Mouse (Mus musculus): ENCODE measurements at regions not wholly inside any gene's neighbourhood (a gene's known extent, or its start where the extent isn't known, plus 50 kb on each side); places are given as distances from the start of the nearest gene placed in this dataset.

DNA sequence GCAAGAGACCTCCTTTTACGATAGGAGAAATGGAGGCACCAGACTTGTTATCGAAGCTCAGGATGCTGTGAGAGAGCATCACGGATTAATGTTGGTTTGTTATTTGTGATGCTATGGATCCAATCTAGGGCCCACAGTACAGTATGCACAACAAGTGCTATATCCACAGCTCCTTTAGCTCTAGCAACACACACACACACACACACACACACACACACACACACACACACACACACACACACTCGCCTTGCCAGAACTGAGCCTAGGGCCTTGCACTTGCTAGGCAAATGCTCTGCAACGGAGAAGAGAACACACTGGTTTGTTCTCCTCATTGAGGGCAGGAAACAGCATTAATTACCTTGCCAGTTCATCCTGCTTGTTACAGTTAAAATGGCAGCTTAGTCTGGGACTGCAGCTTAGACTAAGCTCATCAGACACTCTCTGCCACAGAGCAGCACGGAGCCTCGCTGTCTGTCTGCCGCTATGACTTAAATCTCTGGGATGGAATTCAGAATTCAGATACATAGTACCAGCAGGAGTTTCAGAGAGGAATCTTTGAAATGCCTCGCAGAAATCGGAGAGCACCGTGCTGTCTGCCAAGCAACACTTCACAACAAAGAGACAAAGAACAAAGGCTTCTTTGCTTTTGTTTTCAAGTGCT is 285.0 kb downstream of the Rngtt start:
- DNase-seq (ENCODE audit: low spot score) = no peak

DNA sequence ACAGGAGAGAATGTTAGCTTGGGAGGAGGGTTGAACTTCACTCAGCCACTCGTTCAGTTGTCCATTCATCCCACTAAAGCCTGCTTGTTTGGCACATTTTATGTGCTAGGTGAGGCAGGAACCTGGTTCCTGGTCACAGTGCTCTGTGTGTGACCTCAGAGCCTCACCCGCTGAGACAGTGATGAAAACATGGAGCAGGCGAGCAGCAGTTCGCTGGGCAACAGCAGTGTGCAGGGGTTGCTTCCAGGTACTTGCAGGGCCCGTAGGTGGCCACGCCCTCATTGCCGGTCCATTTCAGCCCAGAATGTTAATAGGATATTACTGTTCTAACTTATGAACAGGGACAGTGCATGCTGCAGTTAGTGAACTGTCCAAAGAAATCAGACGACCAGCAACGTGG is 285.7 kb downstream of the Rngtt start:
- no peak for DNase-seq (ENCODE audit: low spot score)

DNA sequence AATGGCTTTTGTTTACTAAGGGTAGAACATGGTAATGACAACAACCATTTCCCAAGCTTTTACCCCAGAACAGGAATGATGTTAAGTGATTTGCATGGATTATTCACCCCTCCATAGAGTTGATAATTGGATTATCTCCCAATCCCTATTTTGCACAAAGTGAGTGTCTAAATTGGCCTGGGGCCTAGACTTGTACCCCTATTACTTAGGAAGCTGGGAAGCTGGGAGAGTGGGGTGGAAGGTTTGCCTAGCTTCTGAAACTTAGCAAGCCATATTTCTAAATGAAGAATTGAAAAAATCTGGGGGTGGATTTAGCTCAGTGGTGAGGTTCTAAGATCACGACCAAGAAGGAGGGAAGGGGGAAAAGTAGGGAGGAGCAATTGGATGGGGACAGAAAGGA is 289.9 kb downstream of the Rngtt start:
- no peak for DNase-seq (ENCODE audit: low spot score)

DNA sequence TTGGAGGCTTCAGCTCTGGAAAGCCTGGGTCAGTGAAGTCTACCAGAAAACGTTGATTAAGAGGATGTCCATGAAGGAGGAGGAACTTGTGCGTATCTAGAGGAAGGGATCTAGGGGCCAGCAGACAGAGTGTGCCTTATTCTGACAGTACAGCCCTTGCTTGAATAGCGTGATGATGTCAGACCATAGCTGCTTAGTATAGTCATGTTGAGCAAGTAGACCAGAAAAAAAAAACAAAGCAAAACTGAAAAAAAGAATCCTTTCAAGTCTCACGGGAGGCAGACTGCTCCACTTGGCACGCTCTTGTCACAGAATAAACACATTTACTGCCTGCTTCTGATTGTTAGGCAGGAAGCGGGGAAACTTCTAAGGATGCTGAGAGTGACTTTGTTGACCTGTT is 290.7 kb downstream of the Rngtt start:
- DNase-seq (ENCODE audit: low spot score) = no peak

DNA sequence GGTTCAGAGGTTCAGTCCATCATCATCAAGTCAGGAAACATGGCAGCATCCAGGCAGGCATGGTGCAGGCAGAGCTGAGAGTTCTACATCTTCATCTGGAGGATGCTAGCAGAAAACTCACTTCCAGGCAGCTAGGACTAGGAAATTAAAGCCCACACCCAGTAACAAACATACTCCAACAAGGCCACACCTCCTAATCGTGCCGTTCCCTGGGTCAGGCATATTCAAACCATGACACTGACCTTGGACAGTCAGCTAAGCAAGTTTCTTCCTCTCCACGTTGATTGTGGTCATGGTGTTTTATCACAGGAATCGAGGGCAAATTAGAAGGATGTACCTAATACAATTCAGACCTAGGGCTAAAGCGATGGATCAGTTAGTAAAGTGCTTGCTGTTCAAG is 294.5 kb downstream of the Rngtt start:
- no peak for DNase-seq (ENCODE audit: low spot score)

DNA sequence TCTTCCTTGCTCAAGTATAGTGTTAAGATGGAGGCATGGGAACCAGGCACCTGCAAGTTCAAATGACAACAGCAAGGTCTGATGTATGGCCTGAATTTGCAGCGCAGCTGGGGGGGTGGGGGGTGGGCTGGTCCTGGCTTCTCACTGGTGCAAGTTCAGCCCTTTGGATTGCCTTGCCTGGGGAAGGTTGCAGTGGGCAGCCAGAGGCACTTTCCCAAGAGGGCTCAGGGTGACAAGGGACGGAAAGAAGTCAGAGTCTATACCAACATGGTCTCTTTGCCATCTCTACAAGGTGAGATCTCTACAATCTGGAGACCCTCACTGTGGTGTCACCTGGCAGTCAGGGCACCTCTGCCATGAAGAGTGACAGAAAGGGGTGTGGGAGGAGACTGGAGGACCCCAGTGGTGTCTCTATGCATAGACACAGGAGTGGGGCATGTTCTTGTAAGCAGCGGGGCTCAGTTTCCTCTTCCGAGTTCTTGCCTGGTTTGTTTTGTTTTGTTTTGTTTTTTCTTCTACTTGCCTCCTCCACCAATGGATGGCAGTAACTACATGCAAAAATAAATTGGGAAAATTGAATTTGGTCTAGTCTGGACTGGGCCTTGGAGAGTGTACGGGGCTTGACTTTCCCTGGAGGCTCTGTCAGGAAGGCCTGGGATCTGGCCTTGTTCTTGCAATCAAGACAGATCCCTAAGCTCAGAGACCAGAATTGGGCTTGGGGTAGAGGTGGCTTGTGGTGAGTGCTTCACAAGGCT is 284.4 kb upstream of the Cnr1 start:
- DNase-seq (ENCODE audit: low spot score) = no peak

DNA sequence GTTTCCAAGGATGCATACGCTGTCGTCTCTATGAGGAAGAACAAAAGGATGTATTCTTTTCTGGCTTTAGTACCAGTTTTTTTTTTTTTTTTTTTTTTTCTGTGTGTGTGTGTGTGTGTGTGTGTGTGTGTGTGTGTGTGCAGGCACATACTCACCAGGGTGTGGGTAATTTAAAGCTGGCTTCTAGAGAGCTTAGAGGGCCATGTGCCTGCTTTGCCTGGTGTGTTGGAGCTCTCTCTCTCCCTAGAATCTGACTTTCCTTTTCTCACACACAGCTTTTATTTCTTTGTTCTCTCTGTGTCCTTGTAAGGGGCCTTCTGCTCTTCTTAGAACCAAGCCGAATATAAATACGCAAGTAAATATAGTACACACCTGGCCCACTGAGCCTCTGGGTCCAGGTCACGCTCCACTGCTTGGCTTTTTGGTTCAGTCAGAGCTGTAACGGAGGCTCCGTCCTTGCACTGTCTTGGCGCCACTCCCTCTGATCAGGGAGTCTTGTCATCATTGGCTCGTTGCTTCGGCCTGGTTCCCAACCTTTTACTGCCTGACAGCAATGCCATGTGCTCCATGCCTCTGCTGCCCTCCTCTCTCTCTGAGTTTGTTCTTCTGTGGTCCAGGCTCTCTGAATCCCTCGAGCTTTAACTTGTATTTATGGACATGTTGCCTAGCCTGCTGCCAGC is 283.7 kb upstream of the Cnr1 start:
- no peak for DNase-seq (ENCODE audit: low spot score)

DNA sequence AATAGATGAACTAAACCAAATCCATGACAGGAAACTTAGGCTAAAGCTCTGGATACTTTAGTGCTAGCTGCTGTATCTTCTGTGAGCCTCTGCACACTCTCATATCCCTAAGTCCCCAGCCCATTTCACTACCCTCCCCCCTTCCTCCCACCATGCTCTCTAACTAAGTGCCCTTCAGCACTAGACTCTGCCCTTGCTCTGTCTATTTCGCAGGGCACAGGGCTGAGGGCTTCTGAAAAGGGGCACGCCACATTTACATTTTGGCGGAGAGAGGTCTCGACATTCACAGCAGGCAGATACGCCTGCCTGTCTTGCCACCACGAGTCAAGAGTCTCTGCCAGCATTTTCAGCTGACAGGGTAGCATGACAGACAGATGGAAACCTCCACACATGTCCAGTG is 282.5 kb upstream of the Cnr1 start:
- no peak for DNase-seq (ENCODE audit: low spot score)

DNA sequence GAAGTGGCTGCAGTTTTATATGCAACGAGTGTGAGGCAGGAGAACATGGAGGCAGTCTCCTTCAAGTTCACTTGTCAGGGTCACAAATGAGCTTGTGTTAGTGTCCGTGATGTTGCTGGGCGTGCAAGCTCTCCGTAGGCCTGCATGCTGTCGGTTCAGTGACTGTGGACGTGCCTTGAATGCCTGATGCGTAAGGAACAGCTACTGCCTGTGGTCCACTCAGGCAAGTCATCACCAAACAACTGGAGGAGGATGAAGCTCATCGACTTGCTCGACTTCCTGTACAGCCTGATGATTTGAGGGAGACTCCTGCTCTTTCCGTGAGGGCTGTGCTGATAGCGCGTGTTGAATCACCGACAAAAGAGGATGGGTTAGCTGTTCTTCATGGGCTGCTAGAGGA is 281.9 kb upstream of the Cnr1 start:
- DNase-seq (ENCODE audit: low spot score) = no peak

DNA sequence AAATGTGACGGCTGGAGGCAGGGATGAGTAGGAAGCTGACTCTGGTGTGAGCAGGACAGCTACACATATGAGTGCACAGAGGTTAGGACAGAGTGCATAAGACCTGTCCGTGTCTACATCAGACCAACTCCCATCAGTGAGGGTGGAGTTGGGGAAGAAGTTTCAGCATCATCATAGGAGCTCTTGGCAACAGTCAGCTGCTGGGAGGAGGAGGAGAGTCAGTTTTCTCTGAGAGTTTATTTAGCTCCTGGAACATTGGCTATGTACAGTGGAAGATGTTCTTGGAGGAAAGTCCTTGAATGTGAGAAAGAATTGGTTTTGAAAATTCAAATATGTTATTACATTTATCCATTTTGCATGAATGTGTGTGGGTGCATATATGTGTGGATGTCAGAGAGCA is 279.2 kb upstream of the Cnr1 start:
- no peak for DNase-seq (ENCODE audit: low spot score)

DNA sequence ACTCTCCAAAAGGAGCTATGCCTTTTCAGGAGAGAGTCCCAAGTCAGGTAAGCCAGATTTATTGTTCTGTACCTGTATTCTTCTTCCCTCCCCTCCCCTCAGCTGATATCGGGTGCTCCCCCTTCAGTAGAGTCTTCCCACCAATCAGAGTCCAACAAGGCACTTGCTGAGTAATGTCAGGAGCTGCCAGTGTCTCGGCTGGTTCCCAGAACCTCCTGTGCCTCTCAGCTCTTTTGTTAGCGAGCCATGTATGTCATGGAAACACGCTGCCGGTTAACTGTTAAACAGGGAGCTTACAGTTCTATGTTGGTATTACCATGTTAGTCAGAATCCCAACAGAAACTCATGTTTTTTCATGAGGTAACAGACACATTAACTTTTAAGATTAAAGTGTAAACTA is 273.1 kb upstream of the Cnr1 start:
- no peak for DNase-seq (ENCODE audit: low spot score)

DNA sequence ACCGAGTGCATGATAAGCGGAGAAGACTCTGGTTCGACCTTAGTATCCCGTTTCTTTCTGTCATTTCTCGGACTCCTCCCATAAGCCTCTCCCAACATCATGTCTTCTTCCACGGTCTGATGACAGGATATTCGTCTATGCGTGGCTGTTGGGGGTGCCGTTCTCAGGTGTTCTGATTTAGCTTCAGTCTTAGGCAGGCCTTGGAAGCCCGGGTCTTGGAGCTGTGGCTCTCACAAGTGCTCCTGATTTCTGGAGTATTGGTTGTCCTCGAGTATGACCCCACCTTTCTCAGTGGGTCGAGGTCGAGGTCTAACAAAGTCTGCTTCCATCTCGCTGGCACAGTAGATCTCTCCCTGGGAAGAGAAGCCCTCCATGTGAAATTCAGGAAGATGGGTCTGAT is 264.6 kb upstream of the Cnr1 start:
- no peak for DNase-seq (ENCODE audit: low spot score)

DNA sequence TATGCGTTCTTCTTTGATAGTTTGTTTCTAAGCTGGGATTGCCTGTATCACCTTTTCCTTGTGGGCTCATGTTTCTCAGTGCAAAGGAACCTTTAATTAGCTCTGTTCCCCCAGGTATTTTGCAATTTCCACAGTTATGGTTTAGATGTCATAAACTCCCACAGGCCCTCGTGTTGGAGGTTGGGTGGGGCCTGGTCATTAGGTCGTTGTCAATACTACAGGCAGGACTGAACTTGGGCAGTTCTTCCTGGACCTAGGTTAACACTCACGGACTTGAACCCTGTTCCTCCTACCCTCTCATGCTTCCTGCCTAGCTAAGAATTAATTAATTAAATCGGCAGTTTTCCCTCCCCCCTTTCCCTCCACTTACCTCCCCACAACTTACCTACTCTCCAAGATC is 263.8 kb upstream of the Cnr1 start:
- DNase-seq (ENCODE audit: low spot score) = no peak

DNA sequence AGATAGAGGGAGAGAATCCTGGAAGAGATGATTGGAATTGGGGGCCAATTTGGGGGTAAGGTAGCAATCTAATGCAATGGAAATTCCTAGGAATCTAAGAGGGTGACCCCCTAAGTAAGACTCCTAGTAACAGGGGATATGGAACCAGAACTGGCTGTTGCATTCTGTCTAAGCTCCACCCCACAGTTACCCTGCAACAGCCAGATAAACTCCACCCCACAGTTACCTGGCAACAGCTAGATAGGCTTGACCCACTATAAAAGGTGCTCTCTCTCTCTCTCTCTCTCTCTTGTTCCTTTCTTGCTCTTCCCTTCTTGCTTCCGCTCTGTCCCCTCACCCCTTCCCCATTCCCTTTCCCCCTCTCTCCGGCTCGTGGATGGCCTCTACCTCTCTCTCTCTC is 262.5 kb upstream of the Cnr1 start:
- DNase-seq (ENCODE audit: low spot score) = no peak

DNA sequence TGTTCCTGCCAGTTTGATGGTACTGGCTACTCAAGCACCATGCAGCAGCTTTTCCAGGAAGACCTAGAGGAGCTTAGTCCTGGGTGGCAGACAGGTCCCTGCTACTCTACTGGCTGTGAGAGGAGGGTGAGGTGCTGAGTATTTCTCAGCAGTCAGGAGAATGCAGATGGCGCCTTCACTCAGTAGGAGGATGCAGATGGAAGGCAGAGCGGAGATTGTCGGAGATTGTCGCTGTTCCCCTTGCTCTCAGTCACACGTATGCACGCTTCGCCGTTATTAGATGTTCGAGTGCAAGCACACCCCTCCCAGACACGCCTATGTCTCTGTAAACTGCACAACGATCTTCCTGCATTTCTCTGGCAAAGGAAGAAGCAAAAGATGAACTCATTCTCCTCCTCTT is 261.4 kb upstream of the Cnr1 start:
- no peak for DNase-seq (ENCODE audit: low spot score)

DNA sequence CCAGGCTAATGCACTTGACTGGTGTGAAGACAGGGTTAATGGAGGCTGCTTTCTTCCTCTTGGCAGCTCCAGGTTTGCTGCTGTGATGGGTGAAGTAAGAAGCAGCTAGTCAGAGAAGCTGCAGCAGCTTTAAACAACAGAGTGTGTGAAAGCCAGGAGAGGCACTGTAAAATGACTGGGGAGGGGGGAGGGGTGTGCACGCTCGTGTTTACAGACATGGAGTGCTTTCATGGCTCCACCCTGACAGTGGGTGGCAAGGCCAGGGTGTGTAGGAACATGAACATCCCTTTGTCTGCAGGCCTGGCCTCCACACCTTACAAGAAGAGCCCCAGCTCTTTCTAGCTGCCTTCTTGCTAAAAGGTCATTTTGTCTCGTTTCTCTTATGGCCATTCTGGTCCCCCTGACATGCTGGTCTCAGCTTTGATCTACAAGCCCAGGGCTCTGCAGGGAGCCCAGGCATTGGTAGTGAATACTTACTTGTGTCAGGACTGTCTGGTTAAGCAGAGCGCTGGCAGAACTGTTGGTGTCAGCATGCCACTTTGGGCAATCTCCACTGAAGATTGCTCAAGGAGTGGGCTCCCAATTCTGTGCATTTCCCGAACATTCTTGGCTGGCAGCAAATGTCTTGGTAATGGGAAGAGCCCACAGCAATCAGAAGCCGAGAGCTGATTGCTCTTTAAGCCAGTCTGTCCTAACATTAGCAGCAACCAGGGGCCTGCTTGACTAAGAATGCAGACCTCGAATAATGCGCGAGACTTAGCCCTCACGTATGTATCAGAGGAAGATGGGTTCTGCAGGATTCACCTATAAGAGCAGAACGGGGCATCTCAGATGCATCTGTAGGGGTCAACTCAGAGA is 260.5 kb upstream of the Cnr1 start:
- no peak for DNase-seq (ENCODE audit: low spot score)

DNA sequence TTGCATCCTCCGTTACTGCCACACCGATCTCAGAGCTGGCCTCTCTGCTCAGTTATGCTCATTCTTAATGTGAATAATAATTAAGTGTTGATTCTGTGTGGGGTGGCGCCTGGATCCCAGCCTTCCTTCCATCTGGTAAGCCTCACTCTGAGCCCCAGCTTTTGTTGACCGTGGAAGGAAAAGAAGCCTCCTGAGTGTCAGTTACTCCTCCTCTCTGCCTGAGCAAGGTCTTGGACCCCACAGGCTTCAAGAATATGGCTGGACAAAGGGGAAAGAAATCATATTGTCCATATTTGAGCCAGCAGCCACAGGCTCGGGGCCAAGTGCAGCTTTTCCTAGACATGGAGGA is 259.9 kb upstream of the Cnr1 start:
- no peak for DNase-seq (ENCODE audit: low spot score)

DNA sequence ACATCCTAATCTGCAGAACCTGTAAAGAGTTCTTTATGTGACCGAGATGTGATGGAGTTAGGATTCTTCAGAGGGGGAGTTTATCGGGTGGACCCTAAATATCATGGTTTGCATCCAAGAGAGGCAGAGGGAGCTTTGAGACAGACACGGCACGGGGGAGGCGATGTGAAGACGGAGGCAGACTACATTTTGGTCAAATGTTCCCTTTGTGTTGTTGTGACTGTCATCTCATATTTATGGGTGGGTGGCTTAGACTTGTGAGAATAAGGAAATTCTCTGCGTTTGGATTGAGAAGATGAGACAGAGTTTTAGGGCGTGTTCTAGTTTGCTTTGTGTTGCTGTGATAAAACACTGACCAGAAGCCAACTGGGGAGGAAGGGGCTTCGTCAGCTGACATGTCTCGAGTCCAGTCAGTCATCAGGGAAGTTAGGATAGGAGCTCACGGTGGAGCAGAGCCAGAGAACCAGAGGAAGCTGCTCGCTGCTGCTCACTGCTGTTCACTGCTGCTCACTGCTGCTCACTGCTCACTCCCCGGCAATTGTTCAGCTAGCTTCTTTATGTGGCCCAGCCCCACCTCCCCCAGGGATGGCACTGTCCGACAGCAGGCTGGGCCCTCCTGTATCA is 259.0 kb upstream of the Cnr1 start:
- DNase-seq (ENCODE audit: low spot score) = no peak

DNA sequence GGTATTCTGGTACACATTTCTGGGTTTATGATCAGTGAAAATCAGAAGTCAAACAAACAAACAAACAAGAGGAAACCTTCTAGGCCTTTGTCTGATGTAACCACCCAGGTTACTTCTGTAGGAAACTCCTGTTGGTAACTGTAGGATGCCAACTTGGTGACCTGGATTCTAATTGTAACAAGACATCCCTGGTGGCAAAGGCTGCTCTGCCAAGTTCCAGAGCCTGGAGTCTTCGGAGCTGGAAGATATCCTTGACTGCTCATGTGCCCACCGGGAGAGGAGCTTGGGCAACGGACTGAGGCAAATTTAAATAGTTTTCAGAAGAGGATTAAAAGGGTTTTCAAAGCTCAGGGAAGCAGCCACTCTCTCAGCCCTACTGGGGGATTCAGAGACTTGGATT is 256.0 kb upstream of the Cnr1 start:
- DNase-seq (ENCODE audit: low spot score) = no peak

DNA sequence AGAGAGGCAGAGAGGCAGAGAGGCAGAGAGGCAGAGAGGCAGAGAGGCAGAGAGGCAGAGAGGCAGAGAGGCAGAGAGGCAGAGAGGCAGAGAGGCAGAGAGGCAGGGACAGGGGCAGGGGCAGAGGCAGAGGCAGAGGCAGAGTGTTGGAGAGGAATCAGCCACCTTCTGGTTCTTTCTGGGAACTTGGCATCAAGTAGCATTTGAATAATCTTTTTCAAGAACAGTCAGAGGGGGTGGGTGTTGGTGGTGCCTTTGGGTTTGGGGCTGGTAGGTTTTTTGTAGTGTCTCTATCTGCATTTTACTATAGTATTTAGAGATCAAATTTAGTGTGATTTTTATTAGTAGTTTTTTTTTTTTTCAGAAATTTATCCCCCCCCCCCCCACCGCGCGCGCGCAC is 249.3 kb upstream of the Cnr1 start:
- no peak for DNase-seq (ENCODE audit: low spot score)

DNA sequence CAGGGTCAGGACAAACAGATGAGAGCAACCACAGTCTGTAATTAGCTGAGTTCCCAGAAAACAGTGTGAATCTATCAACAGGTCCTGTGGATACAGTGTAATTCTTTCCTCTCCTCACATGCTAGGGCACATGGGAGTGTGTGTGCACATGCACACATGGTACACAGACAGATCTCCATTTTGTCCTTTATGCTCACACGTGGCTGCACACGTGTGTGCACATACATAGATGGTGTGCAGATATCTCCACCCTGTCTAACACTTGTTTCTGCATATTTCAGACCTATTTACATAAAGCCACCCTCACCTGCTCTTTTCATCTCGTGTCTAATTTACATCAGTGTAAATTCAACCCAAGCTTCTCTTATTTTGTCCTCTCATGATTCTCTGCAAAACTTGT is 245.0 kb upstream of the Cnr1 start:
- no peak for DNase-seq (ENCODE audit: low spot score)

DNA sequence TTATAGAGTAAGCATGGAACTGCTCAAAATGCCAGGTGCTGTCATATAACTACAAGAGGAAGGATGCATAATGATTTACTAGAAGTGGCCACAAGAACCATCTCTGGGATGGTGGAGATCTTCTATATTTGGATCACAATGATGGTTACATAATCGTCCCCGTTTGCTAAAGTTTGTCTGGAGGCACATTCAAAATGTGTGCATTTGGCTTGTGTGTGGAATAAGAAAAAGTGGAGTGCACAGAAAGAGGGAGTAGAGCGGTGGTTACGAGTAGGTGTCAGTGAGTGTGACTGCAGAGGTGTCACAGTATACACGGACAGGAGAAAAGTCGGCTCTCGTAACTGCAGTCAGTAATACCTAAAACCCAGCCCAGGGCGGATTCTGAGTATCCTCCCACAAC is 238.3 kb upstream of the Cnr1 start:
- no peak for DNase-seq (ENCODE audit: low spot score)
